Mouse (Mus musculus) ES-Bruce4 (cell line): ENCODE data around the gene Sntg2.

Source experiments
- CTCF ChIP-seq: IDR thresholded peaks from one replicate; pipeline ENCODE4 v1.8.1; 2011; ENCODE audit warnings: low read depth, low read length
- POLR2A ChIP-seq: IDR thresholded peaks from one replicate; pipeline ENCODE4 v1.8.1; 2011; ENCODE audit warnings: low read length; ENCODE audit not compliant: insufficient read depth

DNA sequence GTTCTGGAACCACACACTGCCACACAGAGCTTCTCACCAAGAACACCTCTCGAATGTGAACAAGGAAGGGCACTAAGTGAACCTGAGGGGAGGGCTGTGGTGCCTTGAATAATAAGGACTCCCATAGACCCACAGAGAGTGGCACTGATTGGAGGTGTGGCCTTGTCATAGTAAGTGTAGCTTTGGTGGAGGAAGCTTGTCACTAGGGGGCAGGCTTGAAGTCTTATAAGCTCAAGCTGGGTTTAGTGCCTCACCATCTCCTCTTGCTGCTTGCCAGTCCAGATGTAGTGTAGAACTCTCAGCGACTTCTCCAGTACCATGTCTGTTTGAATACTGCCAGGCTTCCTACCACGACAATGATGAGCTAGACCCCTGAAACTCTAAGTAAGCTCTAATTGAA, 231.1 kb downstream of the Sntg2 start:
- peak; percentile 3 for TF ChIP-seq CTCF
- no peak for TF ChIP-seq POLR2A
